In the genomic region with DNA sequence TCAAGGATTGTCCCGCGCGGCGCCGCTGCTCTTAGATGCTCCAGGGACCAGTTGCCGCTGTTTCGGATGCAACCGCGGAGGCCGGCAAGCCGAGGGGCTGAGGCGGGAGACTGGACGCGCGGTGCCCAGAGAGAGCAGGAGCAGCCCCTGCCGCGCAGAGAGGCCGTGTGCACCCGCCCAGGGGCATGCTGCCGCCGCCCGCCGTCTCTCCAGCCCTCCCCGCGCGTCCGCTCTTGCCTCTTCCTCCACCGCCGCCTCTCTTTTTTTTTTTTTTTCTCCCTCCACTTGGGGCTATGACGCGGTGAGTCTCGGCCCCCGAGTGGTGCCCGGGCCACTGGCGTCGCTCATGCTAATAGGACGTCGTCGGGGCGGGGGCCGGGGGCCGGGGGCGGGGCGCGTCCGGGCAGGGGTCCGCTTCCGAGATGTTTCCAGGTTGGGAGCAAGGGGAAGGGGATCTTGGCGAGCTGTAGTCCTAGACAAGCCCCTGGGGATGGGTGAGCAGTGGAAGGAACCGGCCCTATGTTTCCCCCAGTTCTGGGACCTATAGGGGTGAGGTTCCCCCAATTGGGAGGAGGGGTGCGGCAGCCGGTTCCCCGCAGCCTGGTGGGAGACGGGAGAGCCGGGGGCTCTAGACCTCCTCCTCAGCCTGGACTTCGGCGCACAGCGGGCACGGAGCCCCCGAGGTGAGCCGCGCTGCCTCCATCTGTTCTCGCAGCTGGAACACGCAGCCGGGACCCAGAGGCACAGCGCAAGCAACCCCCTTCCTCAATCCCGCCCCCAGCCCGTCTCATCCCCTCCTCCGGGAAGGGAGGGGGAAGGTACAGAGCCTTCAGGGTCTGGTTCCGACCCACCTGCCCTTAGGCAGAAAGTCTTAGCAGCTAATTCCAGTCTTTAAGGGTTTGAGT, we compare ENCODE assay signal across 9 mouse cellular contexts. TPM values are rescaled to one million over a fixed set of nuclear protein-coding genes. Genes with fewer than 3 reads are reported as not detected.
DNase-seq lines count a peak whose midpoint lies in the region; ATAC-seq and TF ChIP-seq lines count a peak whose summit lies in the region.
"Had no signal": no experiment of that assay in that cellular context is flagged by ENCODE, and none has a peak within 500 bp of the region (broad histone marks: within the 10 kb centered on the region; RNA-seq: fewer than 3 reads in every experiment).

A gene (minus strand): TSS at position 250 of the 905 bp plus-strand sequence.

- no peak for TF ChIP-seq CTCF in midbrain, postnatal 0 days (IDR thresholded peaks at IDR 0.05)

- no peak for DNase-seq in kidney, postnatal 25 days
- DNase-seq in embryo, embryonic 10.5 days (ENCODE audit: low spot score): peak; percentile 39
- peak; percentile 39 for DNase-seq in hindbrain, embryonic 11.5 days (ENCODE audit: low spot score)
- DNase-seq in midbrain, postnatal 0 days (ENCODE audit: low spot score): no peak
- no peak for DNase-seq in left cerebral cortex, adult 11 months (ENCODE audit: low spot score)
- DNase-seq in layer of hippocampus, adult 9-10 months (ENCODE audit: low spot score): no peak
- DNase-seq in kidney, postnatal 36 days: no peak

- H3K36me3 ChIP-seq in kidney, embryonic 16.5 days (ENCODE audit: insufficient read depth, low read length): no peaks in the 10 kb centered on the region
- H3K36me3 ChIP-seq in hindbrain, embryonic 11.5 days (ENCODE audit: control insufficient read depth, insufficient read depth, low read length): no peaks in the 10 kb centered on the region
- H3K36me3 ChIP-seq in midbrain, postnatal 0 days (ENCODE audit: insufficient read depth, low read length): no peaks in the 10 kb centered on the region

- H3K27me3 ChIP-seq in kidney, embryonic 16.5 days (ENCODE audit: insufficient read depth, low read length): peaks cover 77% of the 10 kb centered on the region
- peaks cover 70% of the 10 kb centered on the region for H3K27me3 ChIP-seq in hindbrain, embryonic 11.5 days (ENCODE audit: control insufficient read depth, insufficient read depth, low read length)
- H3K27me3 ChIP-seq in midbrain, postnatal 0 days (ENCODE audit: insufficient read depth, low read length): peaks cover 72% of the 10 kb centered on the region

- 1% methylated on average over 53 of the region's 70 CpGs for WGBS in kidney, embryonic 16.5 days
- WGBS in hindbrain, embryonic 11.5 days: under 1% methylated on average over 49 of the region's 70 CpGs
- under 1% methylated on average over 58 of the region's 70 CpGs for WGBS in midbrain, postnatal 0 days

- H3K9me3 ChIP-seq in kidney, embryonic 16.5 days (ENCODE audit: low read length): no peaks in the 10 kb centered on the region
- H3K9me3 ChIP-seq in hindbrain, embryonic 11.5 days (ENCODE audit: control insufficient read depth, low read length): no peaks in the 10 kb centered on the region
- H3K9me3 ChIP-seq in midbrain, postnatal 0 days (ENCODE audit: low read length): no peaks in the 10 kb centered on the region

- H3K9ac ChIP-seq in kidney, embryonic 16.5 days (replicated peaks; ENCODE audit: low read length): no peak within 1 kb of the TSS
- peak within 1 kb of the TSS; percentile 19; the same call in 1 of the 2 replicates for H3K9ac ChIP-seq in hindbrain, embryonic 11.5 days (ENCODE audit: low read depth, low read length)
- H3K9ac ChIP-seq in midbrain, postnatal 0 days (replicated peaks; ENCODE audit: low read length, poor library complexity, severe bottlenecking): peak within 1 kb of the TSS; percentile 14

- peak within 1 kb of the TSS; percentile 45 for H3K4me2 ChIP-seq in kidney, embryonic 16.5 days (replicated peaks; ENCODE audit: low read depth, low read length)
- peak within 1 kb of the TSS; percentile 66 for H3K4me2 ChIP-seq in hindbrain, embryonic 11.5 days (replicated peaks; ENCODE audit: low read depth, low read length)
- H3K4me2 ChIP-seq in midbrain, postnatal 0 days (ENCODE audit: low read depth, low read length, poor library complexity, severe bottlenecking): peak within 1 kb of the TSS; percentile 60

- H3K27ac ChIP-seq in kidney, embryonic 16.5 days (ENCODE audit: low read length): no peak within 1 kb of the TSS
- H3K27ac ChIP-seq in hindbrain, embryonic 11.5 days (ENCODE audit: low read depth, low read length): 0 out of 2 replicates have a peak within 1 kb of the TSS, but pooled peaks have one; percentile 24
- no peak within 1 kb of the TSS for H3K27ac ChIP-seq in midbrain, postnatal 0 days (ENCODE audit: low read depth, low read length)

- no peaks in the 10 kb centered on the region for H3K4me1 ChIP-seq in kidney, embryonic 16.5 days (ENCODE audit: insufficient read depth, low read length)
- H3K4me1 ChIP-seq in hindbrain, embryonic 11.5 days (replicated peaks; ENCODE audit: control insufficient read depth, insufficient read depth, low read length): 0 out of 2 replicates have a peak, but pooled peaks cover 6% of the 10 kb centered on the region
- peaks cover 2% of the 10 kb centered on the region; the same call in 1 of the 2 replicates for H3K4me1 ChIP-seq in midbrain, postnatal 0 days (ENCODE audit: insufficient read depth, low read length)

- peak within 1 kb of the TSS; percentile 38 for H3K4me3 ChIP-seq in kidney, embryonic 16.5 days (ENCODE audit: low read length)
- peak within 1 kb of the TSS; percentile 36 for H3K4me3 ChIP-seq in hindbrain, embryonic 11.5 days (ENCODE audit: low read depth, low read length)
- peak within 1 kb of the TSS; percentile 38 for H3K4me3 ChIP-seq in midbrain, postnatal 0 days (ENCODE audit: low read depth, low read length)

- ATAC-seq in kidney, embryonic 16.5 days (ENCODE audit: low FRiP score, low TSS enrichment): no peak
- ATAC-seq in hindbrain, embryonic 11.5 days (ENCODE audit: low FRiP score): 0 out of 2 replicates have a peak, but pooled peaks have one; percentile 31
- no peak for ATAC-seq in midbrain, postnatal 0 days (ENCODE audit: low FRiP score)
- ATAC-seq: Patski had no signal

RNA-seq across cellular contexts. Expression of the gene that starts here (rescaled TPM):
- polyA plus RNA-seq in kidney, embryonic 16.5 days (2015; fragmentation: Nextera tagmentation; extraction: Ambion mirVana): 0.17 and 0.29 TPM in 2 replicates
- 5.3 and 7.0 TPM in 2 replicates for polyA plus RNA-seq in hindbrain, embryonic 11.5 days (2014; fragmentation: Nextera tagmentation; extraction: Ambion mirVana)
- total RNA-seq in midbrain, postnatal 0 days (2014; rRNA removed): 4.1 and 7.5 TPM in 2 replicates
- 3.9 and 5.5 TPM in 2 replicates for polyA plus RNA-seq in midbrain, postnatal 0 days (2015; fragmentation: Nextera tagmentation; extraction: Ambion mirVana)
- polyA plus RNA-seq: Patski had no signal

Comparison
In these comparisons a context has a peak if more than half of its experiments do, and no peak if none do; other contexts are left out.
1. DNase-seq: peak in embryo, embryonic 10.5 days (single experiment) and hindbrain, embryonic 11.5 days (single experiment); none in kidney, postnatal 25 days (0 of 2), midbrain, postnatal 0 days (single experiment), left cerebral cortex, adult 11 months (single experiment), layer of hippocampus, adult 9-10 months (single experiment) and kidney, postnatal 36 days (0 of 2).
2. Peak in every context shown above with its lines, with median percentiles within 50 percentile points of each other: H3K4me2 ChIP-seq and H3K4me3 ChIP-seq.